Comparison of ENCODE assay signal across 8 mouse cellular contexts in the genomic region with DNA sequence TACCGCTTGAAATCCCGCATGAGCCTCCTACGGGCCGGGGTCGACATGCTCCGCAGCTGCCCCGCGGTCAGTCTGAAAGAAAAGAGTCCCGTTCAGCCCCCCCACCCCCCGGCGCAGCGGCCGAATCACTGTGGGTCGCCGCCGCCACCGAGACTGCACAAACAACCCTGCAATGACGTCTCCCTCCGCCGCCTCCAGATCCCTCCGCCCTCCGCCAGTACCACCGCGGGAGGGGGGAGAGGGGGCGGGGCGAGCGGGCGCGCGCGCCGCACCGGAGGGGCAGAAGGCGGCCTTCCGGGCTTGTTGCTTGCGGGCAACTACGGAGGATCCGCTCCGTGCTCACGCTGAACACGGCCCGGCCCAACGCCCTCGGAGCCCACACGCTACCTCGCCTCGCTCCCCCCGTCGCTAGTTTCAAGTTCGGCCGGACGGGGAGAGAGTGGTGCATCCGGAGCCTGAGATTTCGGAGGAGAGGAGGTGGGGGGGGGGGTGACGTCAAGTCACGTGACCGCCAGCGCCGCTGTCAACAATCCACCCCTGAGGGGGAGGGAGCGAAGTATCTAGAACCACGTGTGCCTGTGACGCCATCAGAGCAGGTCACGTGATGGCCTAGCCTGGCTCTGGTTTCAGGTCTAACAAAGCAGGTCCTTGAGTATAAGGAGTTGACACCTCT. TPM values are rescaled to one million over a fixed set of nuclear protein-coding genes. Genes with fewer than 3 reads are reported as not detected.
DNase-seq lines count a peak whose midpoint lies in the region; ATAC-seq lines count a peak whose summit lies in the region.

TSS of gene Ube2b (minus strand) at position 473 of the 673 bp plus-strand sequence.

- peak; percentile 100 for DNase-seq in ES-CJ7 (ENCODE audit: low read depth, low spot score)
- peak; percentile 95 for DNase-seq in cerebellum, adult 11 months
- peak; percentile 99 for DNase-seq in forebrain, embryonic 14.5 days (ENCODE audit: low spot score)
- peak; percentile 90 to 94 for DNase-seq in heart, postnatal 14 days
- peak; percentile 98 for DNase-seq in layer of hippocampus, adult 11-12 months (ENCODE audit: low spot score)
- DNase-seq in lung, adult 18-20 months = peak; percentile 97 to 98
- peak; percentile 94 for DNase-seq in testis, postnatal 14 days (ENCODE audit: low spot score)

- peaks cover 28% of the 10 kb centered on the region for H3K4me1 ChIP-seq in forebrain, embryonic 14.5 days (ENCODE audit: control insufficient read depth, insufficient read depth, low read length)
- peaks cover 53% of the 10 kb centered on the region for H3K4me1 ChIP-seq in neural tube, embryonic 15.5 days

- H3K4me3 ChIP-seq in forebrain, embryonic 14.5 days (ENCODE audit: low read depth, low read length) = peak within 1 kb of the TSS; percentile 98
- H3K4me3 ChIP-seq in neural tube, embryonic 15.5 days (replicated peaks) = peak within 1 kb of the TSS; percentile 98

- H3K36me3 ChIP-seq in forebrain, embryonic 14.5 days (ENCODE audit: control insufficient read depth, insufficient read depth, low read length) = peaks cover 24% of the 10 kb centered on the region
- peaks cover 17% of the 10 kb centered on the region for H3K36me3 ChIP-seq in neural tube, embryonic 15.5 days

- intact Hi-C loops in heart, postnatal 14 days (cut with DNase I) = loop anchor here (5.0 to 10.0 kb wide), 3 partner anchors 97 to 386 kb away; partner anchors contain the start of genes Nhp2, Ppp2ca, Sar1b and Sec24a

- WGBS in forebrain, embryonic 14.5 days = under 1% methylated on average over 58 of the region's 63 CpGs
- under 1% methylated on average over 63 of the region's 63 CpGs for WGBS in neural tube, embryonic 15.5 days

- peak within 1 kb of the TSS; percentile 94 for H3K27ac ChIP-seq in forebrain, embryonic 14.5 days (ENCODE audit: low read depth, low read length)
- peak within 1 kb of the TSS; percentile 99 for H3K27ac ChIP-seq in neural tube, embryonic 15.5 days (replicated peaks)

- ATAC-seq in forebrain, embryonic 14.5 days = peak; percentile 79
- peak; percentile 84 for ATAC-seq in neural tube, embryonic 15.5 days (ENCODE audit: low FRiP score)

- no peaks in the 10 kb centered on the region for H3K27me3 ChIP-seq in forebrain, embryonic 14.5 days (replicated peaks; ENCODE audit: control insufficient read depth, insufficient read depth, low read length)
- no peaks in the 10 kb centered on the region for H3K27me3 ChIP-seq in neural tube, embryonic 15.5 days (replicated peaks)

- peak within 1 kb of the TSS; percentile 91 for H3K4me2 ChIP-seq in forebrain, embryonic 14.5 days (ENCODE audit: low read length)
- H3K4me2 ChIP-seq in neural tube, embryonic 15.5 days = peak within 1 kb of the TSS; percentile 94

- peak within 1 kb of the TSS; percentile 98 for H3K9ac ChIP-seq in forebrain, embryonic 14.5 days (ENCODE audit: low read length)
- peak within 1 kb of the TSS; percentile 99 for H3K9ac ChIP-seq in neural tube, embryonic 15.5 days (replicated peaks)

- H3K9me3 ChIP-seq in forebrain, embryonic 14.5 days (replicated peaks; ENCODE audit: control insufficient read depth, low read length) = no peaks in the 10 kb centered on the region
- H3K9me3 ChIP-seq in neural tube, embryonic 15.5 days (replicated peaks) = no peaks in the 10 kb centered on the region

RNA-seq across cellular contexts. Expression of gene Ube2b, which starts in this region (rescaled TPM):
- polyA plus RNA-seq in forebrain, embryonic 14.5 days (2014; fragmentation: Nextera tagmentation; extraction: Ambion mirVana) = 189 and 211 TPM in 2 replicates
- total RNA-seq in heart, postnatal 14 days (2021) = 100 to 1,000 TPM; 229 to 232 TPM
- polyA plus RNA-seq in neural tube, embryonic 15.5 days (2015; fragmentation: Nextera tagmentation; extraction: Ambion mirVana) = 220 and 226 TPM in 2 replicates

Comparison
In these comparisons a context has a peak if more than half of its experiments do, and no peak if none do; other contexts are left out.
1. Peak in every context shown above with its lines: DNase-seq, ATAC-seq, H3K4me3 ChIP-seq and H3K27ac ChIP-seq.